Mouse (Mus musculus) heart, adult 8-10 months (tissue): ENCODE measurements around the gene Senp8. TPM values are rescaled to one million over a fixed set of nuclear protein-coding genes. Genes with fewer than 3 reads are reported as not detected.
"Not testable (repeated sequence)": the region's sequence is repeated elsewhere in the genome, so short reads cannot be mapped to it uniquely, and the experiment has no call there.

ENCODE experiments used
- DNase-seq: peaks from one replicate; pipeline ENCODE4 v3.0.0; 2022; ENCODE audit warnings: low spot score
- total RNA-seq, 4 experiments: library from RNA; stranded (reverse); gene quantifications; 2 replicates each; pipeline ENCODE4 v1.2.4; 2022

Gene Senp8
- 10 to 100 TPM in 3 of 4 experiments, 1 to 10 TPM in 1; 6.8 to 11.6 (median 10.9) TPM for total RNA-seq

DNA sequence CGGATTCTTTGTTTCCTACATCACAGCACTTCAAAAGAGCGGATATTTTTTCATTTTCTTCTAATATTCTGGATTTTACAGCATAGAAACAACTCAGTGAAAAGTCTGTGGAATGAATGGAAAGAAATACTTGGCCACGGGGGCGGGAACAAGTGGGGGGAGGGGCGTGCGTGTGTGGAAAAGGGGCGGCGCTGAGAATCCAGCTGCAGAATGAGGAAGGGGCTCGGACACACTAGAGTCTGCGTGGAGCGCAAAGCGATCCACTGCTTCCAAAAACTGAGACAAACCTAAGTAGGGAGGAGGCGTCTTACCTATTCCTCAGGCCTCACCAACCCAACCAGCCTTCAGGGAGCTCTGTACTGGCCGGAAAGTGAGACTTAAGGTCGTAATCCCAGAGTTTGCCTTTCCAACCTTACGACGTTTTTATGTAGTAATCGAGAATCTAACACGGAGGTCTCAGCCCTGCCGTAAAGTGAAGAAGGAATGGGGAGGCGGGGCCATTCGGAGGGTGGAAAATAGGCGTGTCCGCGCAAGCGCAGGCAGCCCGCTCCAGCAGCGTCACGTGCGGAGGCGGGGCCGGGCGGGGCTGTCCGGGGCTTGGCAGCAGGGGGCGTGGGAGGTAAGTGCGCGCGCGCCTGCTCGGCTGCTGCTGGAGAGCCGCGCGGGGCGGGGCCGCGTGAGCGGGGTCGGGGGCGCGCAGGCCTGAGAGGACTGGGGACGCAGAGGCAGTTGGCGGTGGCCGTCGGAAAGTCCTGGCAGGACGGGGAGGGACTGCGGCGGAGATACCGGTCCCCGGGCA, at the start of gene Senp8, which contains the start of gene Myo9a:
Senp8 (minus strand) TSS at position 444 of the 799 bp plus-strand sequence.
Myo9a (plus strand) TSS at position 630 of the 799 bp plus-strand sequence.
- peak; percentile 100 for DNase-seq

DNA sequence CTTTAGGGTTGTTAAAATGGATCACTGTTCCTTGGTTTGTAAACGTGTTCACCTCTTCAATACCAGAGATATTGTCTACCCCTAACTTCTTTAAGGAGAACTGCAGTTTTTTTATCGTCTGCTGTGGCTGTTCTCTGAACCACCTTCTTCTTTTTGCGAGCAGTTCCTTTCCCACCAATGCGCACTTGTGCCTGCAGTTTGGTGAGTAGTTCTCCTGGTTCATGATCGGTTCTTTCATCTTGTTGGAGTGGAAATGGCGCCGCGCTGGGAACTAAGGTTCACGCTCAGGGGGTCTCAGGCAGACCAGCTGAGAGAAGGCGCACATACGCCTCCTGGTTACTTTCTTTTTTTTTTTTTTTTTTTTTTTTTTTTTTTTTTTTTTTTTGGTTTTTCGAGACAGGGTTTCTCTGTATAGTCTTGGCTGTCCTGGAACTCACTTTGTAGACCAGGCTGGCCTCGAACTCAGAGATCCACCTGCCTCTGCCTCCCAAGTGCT, 16.5 kb upstream of the Senp8 start:
- DNase-seq, result not testable (repeated sequence)

DNA sequence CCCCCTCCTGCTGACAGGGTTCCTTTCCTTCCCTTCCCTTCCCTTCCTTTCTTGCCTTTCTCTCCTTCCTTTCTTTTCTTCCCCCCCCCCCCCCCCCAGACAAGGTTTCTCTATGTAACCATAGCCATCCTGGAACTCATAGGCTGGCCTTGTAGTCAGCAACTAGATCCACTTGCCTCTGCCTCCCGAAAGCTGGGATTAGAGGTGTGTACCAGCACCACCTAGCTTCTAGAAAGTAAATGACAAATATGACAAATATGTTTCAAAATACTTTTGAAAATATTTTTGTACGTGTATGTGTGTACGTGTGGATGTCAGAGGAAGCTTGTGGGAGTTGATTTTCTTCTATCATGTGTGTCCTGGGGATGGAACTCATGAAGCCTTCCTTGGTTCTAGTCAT, 10.0 kb upstream of the Senp8 start:
- DNase-seq, result no peak

DNA sequence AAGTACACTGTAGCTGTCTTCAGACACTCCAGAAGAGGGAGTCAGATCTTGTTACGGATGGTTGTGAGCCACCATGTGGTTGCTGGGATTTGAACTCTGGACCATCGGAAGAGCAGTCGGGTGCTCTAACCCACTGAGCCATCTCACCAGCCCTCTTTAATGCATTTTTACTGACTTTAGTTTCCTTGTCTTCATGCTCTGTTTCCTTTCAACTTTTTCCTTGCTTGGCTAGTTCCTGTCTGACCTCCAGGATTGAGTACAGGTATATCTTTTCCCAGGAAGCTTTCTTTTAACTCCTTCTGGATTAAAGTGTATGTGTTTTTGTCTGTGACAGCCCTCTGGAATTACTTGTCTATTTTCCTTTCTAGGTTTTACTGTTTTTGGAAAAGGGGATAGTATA, 6.5 kb upstream of the Senp8 start:
- DNase-seq, result not testable (repeated sequence)

DNA sequence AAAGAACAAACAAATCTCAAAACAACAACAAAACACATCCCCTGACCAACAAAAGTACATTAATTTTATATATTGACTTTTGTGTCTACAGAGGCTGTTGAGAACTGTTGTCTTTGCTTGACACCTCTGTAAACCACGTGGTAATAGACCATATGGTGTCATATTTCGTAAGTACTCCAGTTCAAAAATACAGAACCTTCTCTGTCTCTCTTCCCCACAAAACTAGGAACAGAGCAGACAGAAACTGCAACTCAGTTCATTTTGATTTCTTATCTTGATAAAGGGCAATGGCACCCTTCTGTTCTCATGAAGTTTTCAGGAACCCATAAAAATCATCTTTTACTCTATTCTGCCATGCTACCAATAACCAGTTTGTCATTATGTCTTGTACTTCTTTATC, 4.7 kb upstream of the Senp8 start:
- no peak for DNase-seq

DNA sequence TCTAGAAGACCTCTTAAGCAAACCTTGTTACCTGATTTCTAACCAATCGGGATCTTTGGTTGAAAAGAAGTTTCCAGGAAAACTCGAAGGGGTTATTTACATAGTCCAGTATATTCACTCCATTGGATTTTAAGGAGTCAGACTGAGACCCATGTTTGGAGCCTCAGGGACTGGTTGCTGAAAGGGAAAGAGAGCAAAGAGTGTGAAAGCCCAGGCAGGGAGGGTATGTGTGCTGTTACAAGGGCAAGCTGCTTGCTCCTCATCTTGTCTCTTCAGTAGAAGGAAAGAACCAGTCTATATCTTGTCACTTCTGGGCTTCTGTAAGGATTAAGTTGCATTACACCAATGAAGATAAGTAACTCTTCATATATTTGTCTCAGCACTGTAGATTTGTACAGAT, 1.5 kb upstream of the Senp8 start:
- no peak for DNase-seq

DNA sequence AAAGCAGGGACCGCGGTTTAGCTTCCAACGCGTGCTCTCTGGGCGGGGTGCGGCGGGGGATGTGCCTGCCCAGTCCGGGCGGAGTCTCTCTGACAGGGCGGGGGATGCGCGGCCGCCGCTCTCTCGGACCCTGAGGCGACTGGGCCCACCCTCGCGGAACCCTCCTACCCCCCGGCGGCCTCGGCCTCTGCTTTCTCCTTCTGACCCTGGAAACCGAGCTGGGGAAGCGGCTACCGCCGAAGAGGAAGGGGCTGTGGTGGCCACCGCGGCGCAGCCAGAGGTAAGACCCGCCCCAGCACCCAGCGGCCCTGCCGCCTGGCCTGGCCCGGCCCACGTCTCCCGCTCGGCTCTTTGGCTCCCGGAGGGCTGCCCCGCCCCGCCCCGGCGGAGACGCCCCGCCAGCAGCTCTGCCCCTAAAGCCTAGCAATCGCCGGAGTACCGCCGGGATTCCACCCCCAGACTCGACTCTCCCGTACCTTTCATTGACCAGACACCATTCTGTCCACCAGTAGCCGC, 614 bp upstream of the Senp8 start:
- peak; percentile 87 for DNase-seq

DNA sequence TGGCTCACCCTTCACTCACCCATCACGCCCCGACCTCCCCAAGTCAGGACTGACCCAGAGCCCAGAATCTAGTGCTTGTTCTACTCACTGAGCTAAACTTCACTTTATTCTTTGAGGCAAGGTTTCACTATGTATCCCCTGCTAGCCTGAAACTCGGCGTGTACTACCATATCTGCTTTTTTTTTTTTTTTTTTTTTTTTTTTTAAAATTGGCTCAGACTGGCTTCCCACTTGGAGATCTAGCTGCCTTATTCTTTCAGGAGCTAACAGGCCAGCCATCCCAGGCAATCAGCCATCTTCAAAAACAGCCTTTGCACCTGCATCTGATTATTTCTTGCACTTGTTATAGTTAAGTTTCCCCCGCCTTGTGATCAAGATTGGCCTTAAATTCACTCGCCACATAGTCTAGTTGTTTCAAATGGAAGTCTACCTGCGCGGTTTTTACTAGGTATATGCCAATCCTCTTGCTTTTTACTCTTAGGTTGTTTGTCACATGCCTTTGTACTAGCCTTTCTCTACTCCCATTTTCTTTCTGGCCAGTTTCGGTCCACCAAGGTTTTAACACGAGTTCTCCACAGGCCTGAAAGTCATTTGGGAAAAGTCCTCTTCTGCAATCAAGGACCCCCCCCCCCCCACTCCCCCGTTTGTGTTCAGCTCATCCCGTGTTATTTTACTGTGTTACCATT, 787 bp downstream of the Senp8 start:
- no peak for DNase-seq

DNA sequence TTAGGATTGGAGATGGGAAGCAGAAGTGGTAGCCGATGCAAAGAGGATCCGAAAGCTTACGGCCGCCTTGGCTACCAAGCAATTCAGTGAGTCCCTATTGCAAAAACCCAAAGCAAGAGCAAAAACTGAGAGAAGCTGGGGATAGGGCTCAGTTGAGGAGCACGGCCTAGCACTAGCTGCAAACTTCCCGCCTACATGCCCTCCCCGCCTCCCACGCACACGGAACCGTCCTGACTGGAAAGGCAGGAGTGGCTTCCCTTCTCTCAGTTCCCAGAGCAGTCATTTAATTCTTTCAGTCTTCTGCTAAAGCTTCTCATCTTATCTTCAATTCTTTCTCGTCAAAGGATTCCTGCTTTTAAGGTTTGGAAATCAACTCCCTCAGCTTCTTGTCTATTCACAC, 1.5 kb downstream of the Senp8 start:
- no peak for DNase-seq

DNA sequence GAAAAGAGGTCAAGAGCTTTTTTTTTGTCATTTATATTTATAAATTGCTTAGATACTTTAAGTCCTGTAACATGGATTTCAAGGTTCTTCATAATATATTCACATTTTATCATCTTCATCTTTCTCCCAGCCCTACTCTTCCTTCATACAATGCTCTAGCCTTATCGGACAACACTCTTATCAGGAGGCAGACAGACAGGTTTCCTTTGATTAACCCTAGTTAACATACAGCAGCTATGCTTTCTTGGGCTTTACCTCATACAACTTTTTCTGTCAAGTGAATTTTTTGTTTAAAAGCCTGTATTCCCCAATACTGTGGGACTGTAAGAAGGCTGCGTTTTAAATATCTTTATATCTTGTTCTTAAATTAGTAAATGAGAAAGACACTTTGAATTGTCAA, 2.1 kb downstream of the Senp8 start:
- DNase-seq, result no peak

DNA sequence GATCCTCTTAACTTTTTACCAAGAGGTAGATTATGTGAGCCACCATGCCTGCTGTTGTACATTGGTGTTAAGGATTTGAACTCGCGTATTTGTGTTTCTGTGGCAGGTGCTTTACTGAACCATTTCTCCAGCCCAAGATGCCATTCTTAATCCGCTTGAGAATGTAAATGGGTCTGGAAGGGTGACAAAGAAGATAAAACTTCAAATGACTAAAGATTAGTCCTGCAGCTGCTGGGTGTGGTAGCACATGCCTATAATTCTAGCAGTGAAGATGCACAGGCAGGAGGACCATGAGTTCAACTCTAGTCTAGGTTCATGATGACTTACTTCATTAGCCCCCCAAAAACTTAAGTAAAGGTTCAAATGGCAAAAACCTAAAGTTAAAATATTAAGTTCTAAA, 6.6 kb downstream of the Senp8 start:
- no peak for DNase-seq

DNA sequence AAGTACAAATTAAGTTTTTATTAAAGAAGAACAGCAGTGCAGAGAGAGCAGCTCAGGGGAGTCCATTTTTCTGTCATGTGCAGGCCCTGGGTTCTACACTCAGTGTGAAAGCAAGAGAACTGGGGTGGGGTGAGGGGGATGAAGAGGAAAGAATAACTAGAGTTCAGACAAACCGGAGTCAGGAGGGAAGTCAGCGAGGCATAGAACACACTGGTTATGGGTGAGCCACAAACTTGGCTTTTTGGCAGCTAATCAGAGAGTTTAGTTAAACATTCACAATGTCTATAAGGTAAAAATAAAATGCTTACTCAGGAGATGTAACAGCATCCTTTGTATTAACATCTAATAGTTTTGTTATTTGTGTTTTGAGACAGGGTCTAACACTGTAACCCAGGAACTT, 9.9 kb downstream of the Senp8 start:
- DNase-seq, result no peak

DNA sequence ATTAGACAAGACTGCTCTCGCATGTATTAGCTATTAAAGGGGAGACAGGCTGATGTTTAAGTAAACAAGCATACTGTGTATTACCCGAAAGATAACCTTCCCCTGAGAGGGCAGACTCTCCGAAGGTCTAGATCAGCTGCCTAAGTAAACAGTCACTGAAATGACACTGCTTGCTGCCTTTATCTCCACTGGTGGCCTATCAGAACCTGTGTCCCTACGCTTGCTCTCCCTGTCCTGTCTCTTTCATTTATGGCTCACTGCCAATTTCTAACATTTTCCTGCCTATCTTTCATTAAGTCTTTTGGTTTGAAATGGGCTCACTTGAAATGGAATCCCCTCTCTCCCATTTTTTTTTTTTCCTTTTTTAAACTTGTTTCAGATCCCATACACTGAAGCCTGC, 15.1 kb downstream of the Senp8 start:
- no peak for DNase-seq

DNA sequence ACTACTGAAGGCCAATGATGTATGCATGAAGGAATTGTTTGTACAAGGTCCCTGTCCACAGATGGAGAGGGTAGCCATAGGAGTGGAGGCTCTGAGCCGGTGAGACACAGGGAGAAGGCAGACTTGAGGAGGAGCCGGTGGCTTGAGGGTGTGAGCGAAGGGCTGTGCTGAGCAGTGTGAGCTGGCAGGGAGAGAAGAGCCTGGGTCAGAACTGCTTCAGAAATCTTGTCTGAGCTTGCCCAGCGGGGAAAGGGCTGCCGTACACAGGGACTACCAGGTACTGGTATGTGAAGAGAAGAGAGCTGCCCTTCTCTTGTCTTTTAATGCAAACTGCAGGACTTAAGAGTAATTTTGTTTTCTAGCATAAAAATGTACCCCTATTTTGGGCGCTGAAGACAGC, 17.4 kb downstream of the Senp8 start:
- DNase-seq, result no peak

DNA sequence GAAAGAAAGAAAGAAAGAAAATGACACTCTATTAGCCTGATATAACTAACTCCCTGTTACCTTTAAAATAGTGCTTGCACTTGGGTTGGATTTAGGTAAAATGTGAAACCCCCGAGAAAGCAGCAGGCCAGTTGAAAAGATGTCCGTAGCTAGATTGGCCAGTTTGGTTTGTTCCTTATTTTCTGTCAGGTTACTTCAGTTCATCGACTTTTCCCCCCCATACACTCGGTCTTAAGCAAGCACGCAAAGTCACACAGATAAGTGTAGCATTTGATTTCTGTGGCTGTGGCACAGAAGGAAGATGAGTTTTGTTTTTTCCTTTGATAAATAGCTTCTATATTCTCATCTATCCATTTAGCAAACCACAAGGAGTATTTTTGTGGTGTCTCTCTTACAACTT, 19.4 kb downstream of the Senp8 start:
- DNase-seq, result no peak

DNA sequence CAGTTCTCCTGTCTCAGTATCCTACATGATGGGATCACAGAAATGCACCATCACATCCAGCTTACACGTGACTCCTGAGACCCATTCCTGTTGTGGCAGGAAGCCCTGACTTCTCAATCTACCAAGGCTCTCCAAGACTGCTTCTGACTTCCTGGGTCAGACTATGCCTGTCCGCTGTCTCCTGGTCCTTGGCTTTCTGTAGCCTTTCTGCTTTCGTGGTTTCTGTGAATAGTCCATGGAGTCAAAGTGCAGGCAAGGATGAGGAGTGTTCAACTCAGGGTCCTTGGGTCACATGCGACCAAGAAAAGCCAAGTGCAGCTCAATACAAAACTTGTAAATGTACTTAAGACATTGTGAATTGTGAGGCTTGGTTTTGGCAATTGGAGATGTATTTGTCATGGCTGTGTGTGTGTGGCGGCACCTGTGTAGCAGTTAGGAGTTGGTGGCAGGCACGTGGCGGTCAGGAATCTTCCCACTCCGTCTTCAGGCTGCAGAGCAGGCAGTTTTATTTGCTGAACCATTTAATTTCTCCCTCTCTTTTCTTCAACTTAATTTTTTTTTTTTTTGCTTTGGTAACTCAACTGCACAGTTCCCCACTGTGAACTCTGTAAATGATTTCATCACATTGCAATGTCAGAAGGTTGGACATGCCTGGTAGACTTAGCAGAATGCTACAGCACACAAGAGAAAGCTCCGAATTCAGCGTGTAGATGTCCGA, 22.8 kb downstream of the Senp8 start:
- DNase-seq, result no peak

DNA sequence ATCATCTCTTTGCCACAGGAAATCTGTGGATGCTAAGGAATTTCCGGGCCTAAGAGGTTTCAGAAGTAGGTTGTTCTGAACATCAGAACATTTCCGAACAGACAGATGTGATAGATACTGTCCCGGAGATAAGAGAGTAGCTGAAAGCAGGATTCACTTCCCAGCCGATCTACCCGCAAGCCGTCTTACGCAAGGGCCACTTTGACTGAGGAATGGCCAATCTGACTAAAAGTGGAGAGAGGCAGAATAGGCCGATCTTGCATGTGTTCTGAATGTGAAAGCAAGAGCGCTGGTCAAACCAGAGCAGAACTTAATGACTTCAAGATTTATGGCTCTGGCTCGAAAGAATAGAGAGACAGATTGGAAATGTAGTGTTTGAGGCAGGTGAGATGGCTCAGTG, 25.0 kb downstream of the Senp8 start:
- no peak for DNase-seq

DNA sequence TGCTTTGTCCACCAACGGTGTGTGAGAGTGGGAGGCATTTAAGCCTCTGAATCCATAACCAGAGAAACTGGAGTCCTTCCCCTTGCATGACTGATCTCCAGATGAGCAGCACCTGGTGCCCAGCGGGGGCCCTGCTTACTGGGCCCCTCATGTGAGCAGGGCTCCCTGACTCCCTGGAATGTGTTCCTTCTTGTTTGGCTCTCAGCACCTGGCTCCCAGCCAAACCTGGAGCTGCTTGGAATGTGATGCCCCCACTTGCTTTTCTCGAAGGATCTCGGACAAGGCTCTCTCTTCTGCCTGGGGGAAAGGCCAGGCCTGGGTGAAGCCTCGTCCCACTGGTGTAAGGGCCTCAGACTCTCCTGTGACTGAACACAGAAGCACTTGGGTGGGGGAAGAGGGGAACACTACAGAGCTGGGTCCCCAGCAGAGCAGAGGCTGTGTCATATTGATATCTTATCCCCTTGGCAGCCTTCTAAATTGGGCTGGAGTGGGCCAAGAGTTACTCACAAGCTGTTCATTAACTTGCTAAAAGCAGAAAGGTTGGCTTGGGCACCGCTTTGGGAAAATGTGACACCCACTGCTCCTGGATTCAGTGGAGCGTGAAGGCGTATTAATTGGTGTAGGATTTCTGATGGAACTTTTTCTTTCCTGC, 26.6 kb downstream of the Senp8 start:
- DNase-seq, result no peak

DNA sequence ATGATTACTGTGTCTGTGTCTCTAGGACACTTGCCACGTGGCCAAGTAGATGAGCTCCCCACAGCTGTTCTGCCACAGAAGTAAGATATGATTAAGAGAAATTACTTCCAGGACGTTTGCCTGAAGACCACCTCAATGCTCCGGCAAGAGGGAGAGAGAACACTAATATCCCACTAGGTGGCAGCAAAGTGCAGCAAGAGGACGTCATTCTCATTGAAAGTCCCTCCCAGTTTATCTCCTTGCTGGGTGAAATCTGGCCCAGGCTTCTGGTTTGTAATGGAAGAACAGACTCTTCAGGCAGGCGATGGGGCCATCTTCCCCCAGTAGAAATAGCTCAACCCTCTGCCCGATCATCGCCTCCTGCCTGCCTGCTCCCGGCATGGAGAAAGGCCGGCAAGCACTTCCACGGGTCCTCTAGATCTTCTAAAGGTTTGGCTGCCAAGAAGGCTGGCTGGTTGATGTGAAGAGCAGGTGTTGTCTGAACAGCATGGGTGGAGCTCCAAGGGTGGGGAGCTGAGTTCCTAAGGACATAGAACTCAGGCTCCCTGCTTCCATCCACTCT, 27.3 kb downstream of the Senp8 start:
- peak; percentile 84 for DNase-seq

DNA sequence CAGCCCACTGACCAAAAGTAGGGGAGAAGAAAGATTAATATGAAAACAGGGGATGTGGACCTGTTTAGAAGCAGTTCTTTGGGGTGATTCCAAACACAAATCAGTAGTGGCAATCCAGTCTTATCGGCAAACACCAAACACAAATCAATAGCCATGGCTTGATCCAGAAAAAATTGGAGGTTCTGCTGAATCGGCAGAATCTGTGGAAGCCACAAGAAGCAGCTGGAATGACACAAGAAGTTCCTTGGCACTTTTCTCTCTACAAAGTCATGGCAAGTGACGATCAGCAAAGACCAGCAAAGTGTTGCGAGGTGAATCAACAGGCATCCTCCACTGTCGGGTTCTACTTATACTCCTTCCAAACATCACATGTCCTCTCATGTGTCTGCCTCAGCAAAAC, 29.4 kb downstream of the Senp8 start:
- no peak for DNase-seq

DNA sequence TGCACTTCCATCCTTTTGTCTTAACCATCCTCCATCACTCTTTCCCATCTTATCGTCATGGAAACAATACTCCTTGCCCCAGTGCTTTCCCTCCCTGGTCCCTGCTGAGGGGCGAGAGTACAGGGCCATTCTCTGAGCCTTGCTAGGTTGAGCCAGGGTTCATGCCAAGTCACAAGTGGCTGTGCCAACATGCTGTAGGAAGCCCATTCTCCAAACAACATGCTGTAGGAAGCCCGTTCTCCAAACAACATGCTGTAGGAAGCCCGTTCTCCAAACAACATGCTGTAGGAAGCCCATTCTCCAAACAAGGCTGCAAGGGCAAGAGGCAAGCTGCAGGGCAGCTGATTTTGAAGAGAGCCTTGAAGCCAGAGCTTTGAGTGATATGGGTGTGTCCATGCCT, 32.3 kb downstream of the Senp8 start:
- DNase-seq, result no peak
